Mouse (Mus musculus) B cell, adult 2 months (primary cell): Measurements from ENCODE around the gene Pdhx.

Source experiments
- DNase-seq, 2 experiments: peaks; one replicate each; pipeline ENCODE4 v3.0.0; 2022

Gene Pdhx

GRCm38 (mm10) chr2:103058266-103058665 lies 15.0 kb downstream of the Pdhx start:
- no peak for DNase-seq

GRCm38 (mm10) chr2:103055820-103056219 lies 17.5 kb downstream of the Pdhx start:
- no peak for DNase-seq

GRCm38 (mm10) chr2:103051937-103052893 lies 21.1 kb downstream of the Pdhx start:
- DNase-seq, result peak; percentile 66 to 69

GRCm38 (mm10) chr2:103045286-103045685 lies 28.0 kb downstream of the Pdhx start:
- no peak for DNase-seq

DNA sequence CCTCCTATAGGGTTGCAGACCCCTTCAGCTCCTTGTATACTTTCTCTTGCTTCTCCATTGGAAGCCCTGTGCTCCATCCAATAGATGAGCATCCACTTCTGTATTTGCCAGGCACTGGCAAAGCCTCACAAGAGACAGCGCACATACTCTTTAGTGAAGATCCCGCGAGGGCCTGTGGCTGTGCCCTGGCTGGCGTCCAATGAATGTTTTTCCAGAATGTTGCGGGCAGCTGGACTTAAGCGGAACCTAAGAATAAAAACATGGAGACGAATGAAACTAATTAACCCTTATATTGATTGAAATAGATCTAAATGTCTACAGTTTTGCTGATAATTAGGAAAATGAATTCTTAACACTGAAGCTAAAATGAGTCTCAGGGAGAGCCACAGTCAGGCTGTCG lies 32.4 kb downstream of the Pdhx start:
- DNase-seq, result no peak

DNA sequence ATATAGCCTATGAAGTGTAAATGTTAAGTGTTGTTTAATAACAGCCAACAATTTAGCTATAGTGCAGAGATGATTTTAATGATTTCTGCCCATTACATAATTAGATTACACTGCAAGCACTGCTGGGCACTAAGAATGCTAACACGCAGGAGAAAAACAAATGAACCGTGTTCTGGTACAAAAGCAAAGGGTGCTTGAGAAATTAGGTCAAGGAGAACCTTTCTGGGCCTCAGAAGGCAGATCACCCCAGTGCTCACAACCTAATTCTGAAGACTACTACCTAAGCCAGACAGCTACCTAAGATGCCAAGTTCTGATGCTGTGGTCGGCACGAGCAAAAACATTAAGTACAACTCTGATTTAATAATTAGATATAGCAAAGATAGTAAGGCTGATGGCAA lies 35.5 kb downstream of the Pdhx start:
- no peak for DNase-seq

- DNase-seq, result no peak
These were observed 50.6 kb downstream of the Pdhx start for GRCm38 (mm10) chr2:103022728-103023127.

DNA sequence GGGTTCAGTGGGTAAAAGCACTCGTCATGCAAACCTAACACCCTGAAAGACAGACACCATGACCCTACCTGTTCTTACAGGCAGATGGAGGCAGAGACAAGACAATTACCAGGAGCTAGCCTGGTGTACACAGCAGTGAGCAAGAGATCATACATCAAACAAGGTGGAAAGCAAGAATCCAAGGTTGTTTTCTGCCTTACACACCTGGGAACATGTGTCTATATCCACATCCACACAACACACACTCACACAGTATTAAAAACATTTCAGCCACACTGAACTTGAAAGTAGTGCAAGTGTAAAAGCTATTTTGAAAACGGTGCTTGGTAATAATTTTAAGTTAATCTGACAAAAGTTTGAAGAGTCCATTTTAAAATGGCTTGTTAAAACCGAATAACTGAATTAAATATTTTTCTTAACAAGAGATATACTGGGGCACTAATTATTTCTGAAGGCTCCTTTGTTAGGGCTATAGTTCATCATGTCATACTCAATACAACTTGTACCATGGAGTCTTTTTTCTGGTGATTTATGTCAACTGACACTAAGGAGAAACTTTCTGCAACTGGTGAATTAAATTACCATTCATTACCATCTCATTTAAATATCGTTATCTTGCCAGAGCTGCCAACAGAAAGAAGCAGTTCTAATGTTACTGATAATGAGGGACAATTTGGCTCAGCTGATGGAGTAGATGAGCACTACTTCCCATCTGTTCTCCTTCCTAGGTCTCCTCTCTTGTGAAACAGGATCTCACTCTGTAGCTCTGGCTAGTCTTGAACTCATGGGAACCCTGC lies 52.9 kb downstream of the Pdhx start:
- no peak for DNase-seq

DNA sequence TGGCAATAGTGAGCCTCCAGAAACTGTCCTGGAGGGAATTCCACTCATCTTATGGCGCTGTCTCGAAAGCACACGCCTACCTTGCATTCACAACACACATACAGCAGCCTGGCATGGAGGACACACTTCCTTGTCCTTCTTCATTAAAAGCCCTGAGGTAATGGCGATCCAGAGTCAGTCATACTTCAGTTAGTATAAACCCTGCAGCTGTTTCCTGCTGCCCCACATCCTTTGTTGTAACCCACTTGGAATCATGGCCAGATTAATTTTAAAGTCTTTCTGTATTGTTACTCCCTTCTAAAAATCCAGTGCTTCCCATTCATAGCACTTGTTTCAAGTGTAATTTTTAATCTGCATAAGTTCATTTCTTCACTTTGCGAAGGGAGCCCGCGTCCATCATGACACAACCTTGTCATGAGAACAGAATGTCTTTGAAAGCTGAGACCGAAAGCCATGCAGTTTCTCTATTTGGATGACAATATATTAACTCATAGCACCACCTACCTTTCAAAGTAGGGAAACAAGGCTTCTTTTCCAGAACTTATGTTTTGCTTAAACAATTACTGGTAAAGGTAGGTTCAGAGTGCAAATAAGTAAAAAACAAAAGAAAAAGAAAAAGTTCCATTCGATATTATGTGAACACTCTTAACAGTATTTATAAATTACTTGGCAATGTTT lies 54.4 kb downstream of the Pdhx start:
- DNase-seq, result peak; percentile 24 to 29

- no peak for DNase-seq
These were observed 55.9 kb downstream of the Pdhx start for GRCm38 (mm10) chr2:103017391-103017824.

- DNase-seq, result no peak
These were observed 57.2 kb downstream of the Pdhx start for GRCm38 (mm10) chr2:103016089-103016488.

DNA sequence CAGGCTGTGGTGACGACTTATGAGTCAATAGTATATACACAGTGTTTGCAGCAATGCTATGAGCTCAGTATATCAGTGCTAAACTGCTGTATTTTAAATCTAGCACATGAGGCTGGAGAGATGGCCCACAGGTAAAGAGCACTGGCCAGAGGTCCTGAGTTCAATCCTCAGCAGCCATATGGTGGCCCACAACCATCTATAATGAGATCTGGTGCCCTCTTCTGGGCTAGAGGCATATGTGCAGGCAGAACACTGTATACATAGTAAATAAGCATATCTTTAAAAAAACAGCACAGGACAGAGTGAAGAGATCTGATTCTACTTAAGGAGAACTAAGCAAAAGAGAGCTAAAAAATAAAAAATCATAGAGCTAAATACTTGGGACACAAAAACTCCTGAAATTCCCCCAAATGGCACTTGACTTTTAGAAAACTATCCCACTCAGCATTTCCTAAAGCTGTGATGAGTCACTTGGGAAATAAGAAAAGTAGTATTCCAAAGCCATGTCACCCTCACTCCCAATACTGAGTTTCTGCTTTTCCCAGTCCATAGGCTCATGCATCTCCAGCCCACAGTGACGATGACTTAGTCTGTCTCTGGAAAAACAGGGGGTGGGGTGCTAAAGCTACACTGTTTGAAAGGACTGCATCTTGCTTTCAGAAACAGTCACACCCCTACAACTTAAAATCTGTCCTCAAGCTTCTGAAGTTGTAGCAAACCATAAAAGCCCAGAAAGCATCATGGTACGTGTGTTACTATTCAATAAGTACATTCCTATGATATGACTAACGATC lies 60.3 kb downstream of the Pdhx start:
- peak; percentile 29 to 35 for DNase-seq

DNA sequence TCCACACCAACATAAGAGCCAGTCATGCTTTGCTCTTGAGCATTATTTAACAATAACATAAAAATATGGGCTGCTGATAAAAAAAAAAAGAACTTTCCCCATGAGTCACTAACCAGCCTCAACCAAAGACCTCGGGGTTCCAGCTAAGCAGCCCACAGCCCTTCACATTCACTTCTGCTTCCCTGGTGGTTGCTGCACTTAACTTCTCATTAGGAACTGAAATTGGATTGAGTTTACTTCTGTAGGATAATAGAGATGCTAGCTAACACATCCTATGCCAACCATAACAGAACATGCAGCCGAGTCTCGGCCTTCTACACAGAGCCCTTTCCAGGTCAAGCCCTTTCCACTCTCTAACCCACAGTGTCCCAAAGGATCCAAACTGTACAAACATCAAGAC lies 65.1 kb downstream of the Pdhx start:
- no peak for DNase-seq

GRCm38 (mm10) chr2:103004599-103004998 lies 68.7 kb downstream of the Pdhx start:
- DNase-seq, result no peak

- DNase-seq, result peak; percentile 59 to 62
These were observed 74.1 kb downstream of the Pdhx start for GRCm38 (mm10) chr2:102999153-102999575.

- DNase-seq, result peak; percentile 48 to 55
These were observed 75.0 kb downstream of the Pdhx start for GRCm38 (mm10) chr2:102998356-102998755.

- no peak for DNase-seq
These were observed 75.4 kb downstream of the Pdhx start for GRCm38 (mm10) chr2:102997874-102998273.

- DNase-seq, result no peak
These were observed 79.3 kb downstream of the Pdhx start for GRCm38 (mm10) chr2:102993841-102994607.

GRCm38 (mm10) chr2:102992405-102992804 lies 80.9 kb downstream of the Pdhx start:
- no peak for DNase-seq

DNA sequence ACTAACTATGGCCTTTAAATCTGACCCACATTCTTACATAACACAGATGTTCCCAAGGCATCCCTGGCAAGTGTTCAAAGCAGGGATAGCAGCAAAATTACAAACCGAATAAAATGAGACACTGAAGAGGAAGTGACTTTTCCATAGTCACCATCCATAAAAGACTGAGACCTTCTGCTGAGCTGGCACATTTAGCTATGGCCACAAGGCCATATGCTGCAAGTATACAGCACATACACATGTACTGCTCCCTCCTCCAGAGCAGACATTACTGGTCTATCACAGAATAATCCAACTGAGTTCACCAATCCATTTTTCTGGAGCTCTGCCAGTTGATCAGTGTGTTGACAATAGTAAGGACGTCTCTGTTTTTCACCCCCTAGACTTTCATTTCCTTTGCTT lies 83.0 kb downstream of the Pdhx start:
- DNase-seq, result peak; percentile 41 to 51

DNA sequence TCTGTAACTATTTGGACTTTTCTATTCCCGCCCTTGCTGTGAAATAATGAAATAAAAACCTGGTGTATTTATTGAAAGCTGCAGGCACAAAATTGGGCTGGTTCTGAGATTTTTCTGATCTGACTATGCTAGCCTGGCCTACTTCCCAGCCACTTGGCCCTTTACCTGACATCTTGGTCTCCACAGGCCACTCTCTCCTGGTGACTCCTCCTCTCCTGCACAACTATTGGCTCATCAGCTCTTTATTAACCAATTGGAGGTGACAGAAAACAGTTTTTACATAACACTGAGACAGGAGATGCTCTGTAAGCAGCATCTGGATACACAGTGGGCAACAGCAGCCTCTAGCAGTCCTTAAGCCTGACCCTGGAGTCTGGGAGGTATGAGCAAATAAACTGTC lies 83.9 kb downstream of the Pdhx start:
- no peak for DNase-seq

DNA sequence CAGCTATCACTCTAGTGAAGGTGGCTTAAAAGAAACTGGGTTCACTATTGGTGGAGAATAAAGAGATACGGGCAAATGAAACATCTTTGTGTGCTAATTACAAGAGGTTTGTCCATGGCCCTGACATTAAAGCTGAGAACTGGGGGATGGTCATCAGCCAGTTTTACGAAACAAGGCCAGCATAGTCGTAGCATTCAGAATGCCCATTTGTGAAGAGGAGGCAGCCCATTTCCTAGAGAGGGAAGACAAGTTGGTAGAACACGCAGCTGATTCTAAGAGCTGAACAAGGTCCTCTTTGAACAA lies 85.7 kb downstream of the Pdhx start:
- DNase-seq, result no peak
